Mouse (Mus musculus) 3T3-L1 (cell line): Measurements from ENCODE around the gene Slc24a4.

Source experiments
- DNase-seq: peaks from one replicate; pipeline ENCODE4 v3.0.0-alpha.2; 2015; ENCODE audit warnings: low read depth, low spot score

Slc24a4 gene

GRCm38 (mm10) chr12:102284267-102284610, 155.7 kb downstream of the Slc24a4 start:
- DNase-seq, result no peak

GRCm38 (mm10) chr12:102284618-102285159, 156.2 kb downstream of the Slc24a4 start:
- no peak for DNase-seq

GRCm38 (mm10) chr12:102285318-102285717, 156.8 kb downstream of the Slc24a4 start:
- peak; percentile 45 for DNase-seq

GRCm38 (mm10) chr12:102285779-102286178, 157.2 kb downstream of the Slc24a4 start:
- DNase-seq, result peak; percentile 43

GRCm38 (mm10) chr12:102286681-102287414, 158.3 kb downstream of the Slc24a4 start:
- DNase-seq, result peak; percentile 92

- no peak for DNase-seq
Measured at GRCm38 (mm10) chr12:102287904-102288602, 159.5 kb downstream of the Slc24a4 start.

GRCm38 (mm10) chr12:102288846-102289245, 160.3 kb downstream of the Slc24a4 start:
- no peak for DNase-seq

- no peak for DNase-seq
Measured at GRCm38 (mm10) chr12:102289568-102289967, 161.0 kb downstream of the Slc24a4 start.

- DNase-seq, result no peak
Measured at GRCm38 (mm10) chr12:102290662-102291061, 162.1 kb downstream of the Slc24a4 start.

GRCm38 (mm10) chr12:102291686-102292085, 163.2 kb downstream of the Slc24a4 start:
- DNase-seq, result no peak

GRCm38 (mm10) chr12:102292501-102293215, 164.1 kb downstream of the Slc24a4 start:
- no peak for DNase-seq

- DNase-seq, result no peak
Measured at GRCm38 (mm10) chr12:102294634-102295033, 166.1 kb downstream of the Slc24a4 start.

GRCm38 (mm10) chr12:102295230-102295629, 166.7 kb downstream of the Slc24a4 start:
- DNase-seq, result peak; percentile 39

GRCm38 (mm10) chr12:102295662-102296061, 167.1 kb downstream of the Slc24a4 start:
- DNase-seq, result no peak

- no peak for DNase-seq
Measured at GRCm38 (mm10) chr12:102296361-102296760, 167.8 kb downstream of the Slc24a4 start.

GRCm38 (mm10) chr12:102296967-102297366, 168.4 kb downstream of the Slc24a4 start:
- no peak for DNase-seq

GRCm38 (mm10) chr12:102299209-102299608, 170.7 kb downstream of the Slc24a4 start:
- DNase-seq, result no peak

GRCm38 (mm10) chr12:102301585-102301984, 173.1 kb downstream of the Slc24a4 start:
- no peak for DNase-seq

GRCm38 (mm10) chr12:102302322-102302721, 173.8 kb downstream of the Slc24a4 start:
- DNase-seq, result no peak

GRCm38 (mm10) chr12:102302831-102303351, 174.4 kb downstream of the Slc24a4 start:
- no peak for DNase-seq

GRCm38 (mm10) chr12:102303867-102304266, 175.3 kb downstream of the Slc24a4 start:
- no peak for DNase-seq
